ENCODE assay signal across 9 mouse cellular contexts in genomic region chr11:80614418-80614817, GRCm38 (mm10).
A peak's percentile ranks its signal among the peaks of the same experiment; 100 is the strongest.
DNase-seq lines count a peak whose midpoint lies in the region; ATAC-seq and TF ChIP-seq lines count a peak whose summit lies in the region.
"Had no signal": no experiment of that assay in that cellular context is flagged by ENCODE, and none has a peak within 500 bp of the region (broad histone marks: within the 10 kb centered on the region; RNA-seq: fewer than 3 reads in every experiment).

No protein-coding gene starts in this region.

- no peak overlapping the region for H3K4me2 ChIP-seq in hindbrain, embryonic 14.5 days (replicated peaks)
- H3K4me2 ChIP-seq: neural tube, embryonic 12.5 days had no signal

- no peak overlapping the region for H3K9ac ChIP-seq in hindbrain, embryonic 14.5 days
- H3K9ac ChIP-seq: neural tube, embryonic 12.5 days had no signal

- DNase-seq in heart, postnatal 10 days, result peak; percentile 24 to 53
- DNase-seq in heart, embryonic 10.5 days (ENCODE audit: low spot score), result no peak
- DNase-seq in cerebellum, adult 9-10 months, result peak; percentile 80
- peak; percentile 72 for DNase-seq in hindbrain, embryonic 14.5 days (ENCODE audit: low spot score)
- peak; percentile 74 for DNase-seq in lung, postnatal 36 days
- DNase-seq in splenic B cell, adult 2 months (ENCODE audit: low read depth, low spot score), result peak; percentile 77
- DNase-seq in ovary, postnatal 36 days (ENCODE audit: low spot score), result no peak

- intact Hi-C loops in heart, postnatal 10 days (cut with DNase I), result no loop called here

- 40% methylated on average over 5 of the region's 5 CpGs for WGBS in heart, embryonic 10.5 days
- 38% methylated on average over 5 of the region's 5 CpGs for WGBS in hindbrain, embryonic 14.5 days

- no peak for ATAC-seq in hindbrain, embryonic 14.5 days (ENCODE audit: low FRiP score)

- peak; percentile 47 for TF ChIP-seq CTCF in E14TG2a.4 (conservative IDR thresholded peaks at IDR 0.05; ENCODE audit: low read length)

- no peaks in the 10 kb centered on the region for H3K27me3 ChIP-seq in heart, embryonic 10.5 days (ENCODE audit: insufficient read depth, poor library complexity, severe bottlenecking)
- no peaks in the 10 kb centered on the region for H3K27me3 ChIP-seq in E14TG2a.4 (ENCODE audit: insufficient read depth, low read length)
- H3K27me3 ChIP-seq in hindbrain, embryonic 14.5 days (ENCODE audit: control insufficient read depth, insufficient read depth, low read length), result no peaks in the 10 kb centered on the region
- H3K27me3 ChIP-seq in splenic B cell, adult 2 months (ENCODE audit: control insufficient read depth, insufficient read depth, low read length, poor library complexity, severe bottlenecking), result no peaks in the 10 kb centered on the region
- H3K27me3 ChIP-seq: neural tube, embryonic 12.5 days had no signal

- no peaks in the 10 kb centered on the region for H3K9me3 ChIP-seq in heart, embryonic 10.5 days
- H3K9me3 ChIP-seq in E14TG2a.4 (ENCODE audit: low read length), result no peaks in the 10 kb centered on the region
- no peaks in the 10 kb centered on the region for H3K9me3 ChIP-seq in hindbrain, embryonic 14.5 days (ENCODE audit: control insufficient read depth, low read length)
- H3K9me3 ChIP-seq: neural tube, embryonic 12.5 days had no signal

- no peak overlapping the region for H3K4me3 ChIP-seq in heart, embryonic 10.5 days
- H3K4me3 ChIP-seq in E14TG2a.4 (replicated peaks; ENCODE audit: low read length), result no peak overlapping the region
- H3K4me3 ChIP-seq in hindbrain, embryonic 14.5 days (replicated peaks; ENCODE audit: low read length), result no peak overlapping the region
- H3K4me3 ChIP-seq: neural tube, embryonic 12.5 days had no signal

- no peaks in the 10 kb centered on the region for H3K36me3 ChIP-seq in heart, embryonic 10.5 days
- H3K36me3 ChIP-seq in E14TG2a.4 (ENCODE audit: insufficient read depth, low read length), result no peaks in the 10 kb centered on the region
- no peaks in the 10 kb centered on the region for H3K36me3 ChIP-seq in hindbrain, embryonic 14.5 days (replicated peaks; ENCODE audit: control insufficient read depth, insufficient read depth)
- H3K36me3 ChIP-seq in splenic B cell, adult 2 months (ENCODE audit: control insufficient read depth, insufficient read depth, low read length, poor library complexity, severe bottlenecking), result no peaks in the 10 kb centered on the region
- H3K36me3 ChIP-seq: neural tube, embryonic 12.5 days had no signal

- no peak overlapping the region for H3K27ac ChIP-seq in heart, embryonic 10.5 days
- 0 out of 2 replicates have a peak overlapping the region, but pooled peaks have one; percentile 50 for H3K27ac ChIP-seq in hindbrain, embryonic 14.5 days
- H3K27ac ChIP-seq: neural tube, embryonic 12.5 days had no signal

- H3K4me1 ChIP-seq in heart, embryonic 10.5 days, result peaks cover 4% of the 10 kb centered on the region; the same call in 1 of the 2 replicates
- no peaks in the 10 kb centered on the region for H3K4me1 ChIP-seq in E14TG2a.4 (replicated peaks; ENCODE audit: low read depth, low read length)
- H3K4me1 ChIP-seq in hindbrain, embryonic 14.5 days (replicated peaks; ENCODE audit: control insufficient read depth, insufficient read depth, low read length), result peaks cover 14% of the 10 kb centered on the region; the same call in 1 of the 2 replicates
- H3K4me1 ChIP-seq: neural tube, embryonic 12.5 days had no signal

Comparison
In these comparisons a context has a peak if more than half of its experiments do, and no peak if none do; other contexts are left out.
1. DNase-seq: peak in heart, postnatal 10 days (2 of 2), cerebellum, adult 9-10 months (single experiment), hindbrain, embryonic 14.5 days (single experiment), lung, postnatal 36 days (single experiment) and splenic B cell, adult 2 months (single experiment); none in heart, embryonic 10.5 days (single experiment) and ovary, postnatal 36 days (single experiment).